Mouse (Mus musculus): ENCODE data around the gene Ppfibp1. TPM values are rescaled to one million over a fixed set of nuclear protein-coding genes. Genes with fewer than 3 reads are reported as not detected.

Ppfibp1 gene
- polyA plus RNA-seq, 1 experiment from 2014 or later: 16.5 TPM

- Histone ChIP-seq H3K4me1 (no peaks in the 10 kb centered on the region), H3K4me2 (no peak overlapping the region), H3K36me3 (peaks cover 10% of the 10 kb centered on the region; the same call in 1 of the 2 replicates), H3K9me3 (replicated peaks) (no peaks in the 10 kb centered on the region), H3K27ac (no peak overlapping the region), H3K9ac (no peak overlapping the region), H3K4me3 (no peak overlapping the region), H3K27me3 (replicated peaks) (no peaks in the 10 kb centered on the region)
- no peak for ATAC-seq
- 35% methylated on average over 5 of the region's 5 CpGs for WGBS (ENCODE audit: insufficient replicate concordance)
These were observed 105.9 kb downstream of the Ppfibp1 start for GRCm38 (mm10) chr6:146994236-146994635.

GRCm38 (mm10) chr6:146995391-146995790 lies 107.1 kb downstream of the Ppfibp1 start:
- no peak overlapping the region for H3K27ac ChIP-seq
- ATAC-seq: no peak
- no peaks in the 10 kb centered on the region for H3K27me3 ChIP-seq (replicated peaks)
- no peaks in the 10 kb centered on the region for H3K4me1 ChIP-seq
- WGBS (ENCODE audit: insufficient replicate concordance): 83% methylated on average over 2 of the region's 2 CpGs
- no peak overlapping the region for H3K4me2 ChIP-seq
- no peak overlapping the region for H3K4me3 ChIP-seq
- peaks cover 13% of the 10 kb centered on the region for H3K36me3 ChIP-seq
- no peaks in the 10 kb centered on the region for H3K9me3 ChIP-seq (replicated peaks)
- H3K9ac ChIP-seq: no peak overlapping the region

GRCm38 (mm10) chr6:146995878-146996277 lies 107.6 kb downstream of the Ppfibp1 start:
- H3K4me2 ChIP-seq: no peak overlapping the region
- H3K4me1 ChIP-seq: no peaks in the 10 kb centered on the region
- no peaks in the 10 kb centered on the region for H3K27me3 ChIP-seq (replicated peaks)
- H3K4me3 ChIP-seq: no peak overlapping the region
- no peak overlapping the region for H3K9ac ChIP-seq
- H3K27ac ChIP-seq: no peak overlapping the region
- WGBS (ENCODE audit: insufficient replicate concordance): 70% methylated on average over 6 of the region's 6 CpGs
- ATAC-seq: no peak
- no peaks in the 10 kb centered on the region for H3K9me3 ChIP-seq (replicated peaks)
- peaks cover 16% of the 10 kb centered on the region for H3K36me3 ChIP-seq

GRCm38 (mm10) chr6:146997006-146997405 lies 108.7 kb downstream of the Ppfibp1 start:
- Histone ChIP-seq H3K4me3 (no peak overlapping the region), H3K27me3 (replicated peaks) (no peaks in the 10 kb centered on the region), H3K4me1 (no peaks in the 10 kb centered on the region), H3K9me3 (replicated peaks) (no peaks in the 10 kb centered on the region), H3K36me3 (peaks cover 20% of the 10 kb centered on the region), H3K9ac (no peak overlapping the region), H3K27ac (no peak overlapping the region), H3K4me2 (no peak overlapping the region)
- 60% methylated on average over 6 of the region's 6 CpGs for WGBS (ENCODE audit: insufficient replicate concordance)
- ATAC-seq: no peak

GRCm38 (mm10) chr6:146998710-146999109 lies 110.4 kb downstream of the Ppfibp1 start:
- Histone ChIP-seq H3K27ac (no peak overlapping the region), H3K4me3 (no peak overlapping the region), H3K4me1 (no peaks in the 10 kb centered on the region), H3K27me3 (replicated peaks) (no peaks in the 10 kb centered on the region), H3K4me2 (no peak overlapping the region), H3K9ac (no peak overlapping the region), H3K36me3 (peaks cover 22% of the 10 kb centered on the region), H3K9me3 (replicated peaks) (no peaks in the 10 kb centered on the region)
- WGBS (ENCODE audit: insufficient replicate concordance): 76% methylated on average over 4 of the region's 4 CpGs
- no peak for ATAC-seq

GRCm38 (mm10) chr6:146999302-146999701 lies 111.0 kb downstream of the Ppfibp1 start:
- H3K9ac ChIP-seq: no peak overlapping the region
- 73% methylated on average over 9 of the region's 9 CpGs for WGBS (ENCODE audit: insufficient replicate concordance)
- no peak for ATAC-seq
- peaks cover 22% of the 10 kb centered on the region for H3K36me3 ChIP-seq
- H3K4me2 ChIP-seq: no peak overlapping the region
- no peaks in the 10 kb centered on the region for H3K4me1 ChIP-seq
- H3K9me3 ChIP-seq (replicated peaks): no peaks in the 10 kb centered on the region
- no peak overlapping the region for H3K27ac ChIP-seq
- no peak overlapping the region for H3K4me3 ChIP-seq
- H3K27me3 ChIP-seq (replicated peaks): no peaks in the 10 kb centered on the region

GRCm38 (mm10) chr6:146999755-147000154 lies 111.5 kb downstream of the Ppfibp1 start:
- Histone ChIP-seq H3K4me3 (no peak overlapping the region), H3K27ac (no peak overlapping the region), H3K9ac (no peak overlapping the region), H3K9me3 (replicated peaks) (no peaks in the 10 kb centered on the region), H3K36me3 (peaks cover 22% of the 10 kb centered on the region), H3K4me1 (no peaks in the 10 kb centered on the region), H3K4me2 (no peak overlapping the region), H3K27me3 (replicated peaks) (no peaks in the 10 kb centered on the region)
- no peak for ATAC-seq
- WGBS (ENCODE audit: insufficient replicate concordance): 65% methylated on average over 2 of the region's 2 CpGs

- Histone ChIP-seq H3K4me1 (no peaks in the 10 kb centered on the region), H3K9me3 (replicated peaks) (no peaks in the 10 kb centered on the region), H3K9ac (no peak overlapping the region), H3K36me3 (peaks cover 22% of the 10 kb centered on the region), H3K4me3 (no peak overlapping the region), H3K4me2 (no peak overlapping the region), H3K27me3 (replicated peaks) (no peaks in the 10 kb centered on the region), H3K27ac (no peak overlapping the region)
- ATAC-seq: no peak
- 54% methylated on average over 3 of the region's 3 CpGs for WGBS (ENCODE audit: insufficient replicate concordance)
These were observed 119.9 kb downstream of the Ppfibp1 start for GRCm38 (mm10) chr6:147008148-147008547.

GRCm38 (mm10) chr6:147010358-147010757 lies 122.1 kb downstream of the Ppfibp1 start:
- Histone ChIP-seq H3K27ac (no peak overlapping the region), H3K36me3 (peaks cover 22% of the 10 kb centered on the region), H3K4me2 (no peak overlapping the region), H3K9ac (no peak overlapping the region), H3K4me3 (no peak overlapping the region), H3K9me3 (replicated peaks) (no peaks in the 10 kb centered on the region), H3K27me3 (replicated peaks) (no peaks in the 10 kb centered on the region), H3K4me1 (no peaks in the 10 kb centered on the region)
- no peak for ATAC-seq
- WGBS (ENCODE audit: insufficient replicate concordance): 82% methylated on average over 6 of the region's 6 CpGs

GRCm38 (mm10) chr6:147010811-147011520 lies 122.7 kb downstream of the Ppfibp1 start:
- no peaks in the 10 kb centered on the region for H3K4me1 ChIP-seq
- H3K4me3 ChIP-seq: no peak overlapping the region
- H3K9ac ChIP-seq: no peak overlapping the region
- H3K4me2 ChIP-seq: no peak overlapping the region
- no peaks in the 10 kb centered on the region for H3K27me3 ChIP-seq (replicated peaks)
- no peak for ATAC-seq
- no peaks in the 10 kb centered on the region for H3K9me3 ChIP-seq (replicated peaks)
- peaks cover 20% of the 10 kb centered on the region for H3K36me3 ChIP-seq
- H3K27ac ChIP-seq: no peak overlapping the region
- WGBS (ENCODE audit: insufficient replicate concordance): 81% methylated on average over 15 of the region's 15 CpGs

GRCm38 (mm10) chr6:147011555-147011954 lies 123.3 kb downstream of the Ppfibp1 start:
- Histone ChIP-seq H3K4me2 (no peak overlapping the region), H3K9ac (no peak overlapping the region), H3K4me1 (no peaks in the 10 kb centered on the region), H3K27ac (no peak overlapping the region), H3K36me3 (peaks cover 21% of the 10 kb centered on the region), H3K9me3 (replicated peaks) (no peaks in the 10 kb centered on the region), H3K4me3 (no peak overlapping the region), H3K27me3 (replicated peaks) (no peaks in the 10 kb centered on the region)
- WGBS (ENCODE audit: insufficient replicate concordance): 62% methylated on average over 6 of the region's 6 CpGs
- ATAC-seq: no peak

GRCm38 (mm10) chr6:147011977-147012376 lies 123.7 kb downstream of the Ppfibp1 start:
- no peak overlapping the region for H3K9ac ChIP-seq
- H3K27me3 ChIP-seq (replicated peaks): no peaks in the 10 kb centered on the region
- H3K4me1 ChIP-seq: no peaks in the 10 kb centered on the region
- H3K36me3 ChIP-seq: peaks cover 17% of the 10 kb centered on the region
- ATAC-seq: no peak
- H3K9me3 ChIP-seq (replicated peaks): no peaks in the 10 kb centered on the region
- WGBS (ENCODE audit: insufficient replicate concordance): 79% methylated on average over 6 of the region's 6 CpGs
- H3K4me3 ChIP-seq: no peak overlapping the region
- H3K27ac ChIP-seq: no peak overlapping the region
- H3K4me2 ChIP-seq: no peak overlapping the region

- Histone ChIP-seq H3K9ac (no peak overlapping the region), H3K27me3 (replicated peaks) (no peaks in the 10 kb centered on the region), H3K9me3 (replicated peaks) (no peaks in the 10 kb centered on the region), H3K27ac (no peak overlapping the region), H3K4me2 (no peak overlapping the region), H3K4me3 (no peak overlapping the region), H3K4me1 (no peaks in the 10 kb centered on the region), H3K36me3 (peaks cover 12% of the 10 kb centered on the region; the same call in 1 of the 2 replicates)
- no peak for ATAC-seq
- 76% methylated on average over 1 of the region's 1 CpGs for WGBS (ENCODE audit: insufficient replicate concordance)
These were observed 125.3 kb downstream of the Ppfibp1 start for GRCm38 (mm10) chr6:147013546-147013945.

All from liver, embryonic 12.5 days (tissue).